Mouse (Mus musculus) heart, adult 2 months (tissue): ENCODE results near the gene Hibch.

Experiments used
- CTCF ChIP-seq: fragments of 200-600 bp; IDR thresholded peaks from 2 replicates; pipeline ENCODE4 v1.8.1; 2022; ENCODE audit warnings: antibody characterized with exemption, mild to moderate bottlenecking, moderate library complexity
- EP300 ChIP-seq: fragments of 200-500 bp; IDR thresholded peaks from 2 replicates; pipeline ENCODE4 v1.6.1; 2011; ENCODE audit warnings: low read depth, low read length, control low read depth; ENCODE audit not compliant: insufficient read depth
- POLR2A ChIP-seq: fragments of 200-500 bp; IDR thresholded peaks from 2 replicates; pipeline ENCODE4 v1.6.1; 2011; ENCODE audit warnings: mild to moderate bottlenecking, low read depth, low read length, control low read depth; ENCODE audit not compliant: insufficient read depth

DNA sequence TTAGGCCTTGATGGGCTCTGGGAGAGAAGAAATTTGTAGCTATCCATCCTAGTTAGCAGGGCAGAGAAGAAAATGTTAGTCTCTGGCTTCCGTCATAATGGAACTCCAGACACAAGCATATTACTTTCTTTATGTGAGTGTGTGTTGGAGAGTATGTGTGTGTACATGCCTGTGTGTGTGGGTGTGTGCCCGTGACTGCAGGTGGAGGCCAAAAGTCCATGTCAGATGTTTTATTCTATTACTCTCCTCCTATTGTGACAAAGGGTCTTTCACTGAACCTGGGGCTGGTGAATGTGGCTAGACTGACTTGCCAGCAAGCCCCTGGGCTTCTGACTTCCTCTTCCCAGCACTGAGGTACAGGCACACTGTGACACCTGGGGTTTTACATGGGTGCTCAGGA, 109.7 kb downstream of the Hibch start:
- TF ChIP-seq CTCF (no peak), POLR2A (no peak), EP300 (no peak)
